Mouse (Mus musculus) heart, adult 11 months (tissue): ENCODE measurements around the gene Tmem208.
A peak's percentile ranks its signal among the peaks of the same experiment; 100 is the strongest.

Source experiments
- DNase-seq: peaks from one replicate; pipeline ENCODE4 v3.0.0; 2022

The Tmem208 gene

DNA sequence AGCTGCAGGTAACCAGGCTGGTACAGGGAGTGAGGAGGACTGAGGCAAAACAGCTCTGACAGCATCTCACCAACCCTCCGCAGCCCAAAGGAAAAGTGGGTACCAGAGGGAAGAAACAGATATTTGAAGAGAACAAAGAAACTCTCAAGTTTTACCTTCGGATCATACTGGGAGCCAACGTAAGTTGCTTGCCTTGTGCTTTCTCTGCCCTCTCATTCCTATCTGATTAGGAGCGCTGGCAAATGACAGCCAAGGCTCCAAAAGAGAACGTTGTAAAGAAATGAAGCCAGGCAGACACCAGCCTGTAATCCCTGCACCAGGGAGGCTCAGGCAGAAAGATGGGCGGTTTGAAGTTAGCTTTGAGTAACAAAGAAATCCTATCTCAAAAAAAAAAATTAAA, 814 bp downstream of the Tmem208 start:
- peak; percentile 75 for DNase-seq

DNA sequence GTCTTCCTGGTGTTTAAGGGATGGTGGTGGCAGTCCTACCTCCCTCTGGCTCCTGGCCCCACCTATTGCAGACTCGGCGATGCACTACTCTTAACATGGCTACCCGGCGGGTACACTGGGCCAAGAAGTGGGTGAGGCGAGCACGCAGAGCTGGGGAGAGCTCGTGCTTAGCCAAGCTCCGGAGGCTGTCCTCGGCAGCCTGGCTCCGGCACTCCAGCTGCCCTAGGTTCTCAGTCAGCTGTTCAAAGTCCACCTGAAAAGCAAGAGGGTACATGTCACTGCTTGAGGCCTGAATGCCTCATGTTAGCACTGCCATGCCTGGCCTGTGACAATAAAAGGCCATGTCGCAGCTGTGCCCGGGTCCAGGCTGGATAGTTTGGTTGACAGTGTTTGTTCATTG, 4.2 kb downstream of the Tmem208 start:
- DNase-seq, result no peak

DNA sequence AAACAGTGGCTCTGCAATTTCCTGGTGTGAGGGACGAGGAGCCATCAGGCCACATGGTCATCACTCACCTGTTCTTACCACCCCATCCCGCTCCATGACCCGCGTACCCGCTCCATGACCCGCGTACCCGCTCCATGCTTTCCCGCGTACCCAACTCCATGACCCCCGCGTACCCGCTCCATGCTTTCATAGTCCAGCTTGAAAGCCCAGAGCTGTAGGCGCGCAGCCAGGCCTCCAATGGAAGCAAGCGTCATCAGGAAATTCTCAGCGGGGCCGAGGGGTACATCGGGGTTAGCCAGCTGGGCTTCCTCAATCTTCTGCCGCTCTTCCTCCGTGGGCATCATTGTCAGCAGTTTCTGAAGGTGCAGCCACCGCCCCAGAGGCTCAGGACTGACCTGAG, 5.3 kb downstream of the Tmem208 start:
- peak; percentile 92 for DNase-seq

DNA sequence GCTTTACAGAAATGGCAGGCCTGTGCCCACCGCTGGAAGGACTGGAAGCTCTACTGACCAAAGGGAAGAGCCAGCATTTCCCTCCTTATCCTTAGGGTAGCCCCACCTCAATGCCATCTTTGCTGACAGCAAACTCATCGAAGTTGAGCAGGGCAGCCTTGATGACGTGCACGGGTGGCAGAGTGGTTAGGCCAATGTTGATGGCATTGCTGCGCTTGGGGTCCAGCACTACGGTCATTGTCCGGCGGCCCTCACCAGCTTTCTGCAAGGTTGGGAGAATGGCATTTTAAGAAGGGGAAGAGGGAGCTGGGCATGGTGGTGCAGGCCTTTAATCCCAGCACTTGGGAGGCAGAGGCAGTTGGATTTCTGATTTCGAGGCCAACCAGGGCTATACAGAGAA, 5.8 kb downstream of the Tmem208 start:
- peak; percentile 87 for DNase-seq

DNA sequence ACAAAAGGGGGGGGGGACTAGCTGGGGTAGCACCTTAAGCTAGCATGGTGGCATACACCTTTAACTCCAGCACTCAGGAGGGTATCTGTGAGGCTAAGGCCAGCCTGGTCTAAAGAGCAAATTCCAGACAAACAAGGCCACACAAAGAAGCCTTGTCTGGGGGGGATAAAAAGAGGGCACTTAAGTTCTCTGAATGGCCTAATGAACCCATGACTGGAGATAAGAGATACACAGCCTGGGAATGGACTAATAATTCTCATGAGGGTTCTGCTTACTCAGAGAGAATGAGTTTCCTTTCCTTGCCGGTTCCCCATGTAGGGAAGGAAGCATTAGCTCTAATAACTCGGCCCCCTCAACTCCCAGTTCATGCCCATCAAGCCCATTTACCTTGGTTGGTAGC, 6.4 kb downstream of the Tmem208 start:
- DNase-seq, result no peak

DNA sequence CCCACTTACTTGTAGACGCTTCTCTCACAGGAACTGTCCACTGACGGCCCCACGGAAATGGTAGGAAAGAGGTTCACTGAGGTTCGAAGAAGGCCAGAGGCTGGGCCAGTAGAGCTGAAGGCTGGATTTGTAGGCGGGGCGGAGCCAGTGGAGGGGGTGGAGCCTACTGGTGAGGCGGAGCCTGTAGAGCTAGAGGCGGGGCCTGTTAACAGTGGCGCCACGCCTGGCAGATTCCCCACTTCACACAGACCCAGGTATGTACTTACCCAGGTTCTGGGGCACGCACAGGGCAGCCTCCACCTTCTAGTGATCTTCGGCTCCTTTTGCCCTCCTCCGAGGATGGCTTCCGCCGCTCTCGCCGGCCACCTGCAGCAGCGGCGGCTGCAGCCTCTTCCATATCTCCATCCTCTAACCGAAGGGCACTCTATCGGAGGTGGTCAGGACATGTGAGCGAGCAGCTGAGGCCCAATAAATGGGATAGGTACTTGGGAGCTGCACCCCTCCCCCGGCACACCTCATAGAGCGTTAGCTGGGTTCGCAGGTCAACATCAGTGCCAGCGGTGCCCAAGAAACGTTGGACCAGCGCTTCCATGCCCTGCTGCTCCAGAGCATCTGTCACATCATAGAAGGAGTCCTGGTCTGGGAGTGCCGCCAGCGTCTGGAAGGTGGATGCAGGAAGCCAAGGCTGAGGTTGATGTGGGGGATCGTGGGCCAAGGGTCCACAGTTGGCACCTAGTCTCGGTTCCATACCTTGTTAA, 10.4 kb downstream of the Tmem208 start:
- peak; percentile 92 for DNase-seq

DNA sequence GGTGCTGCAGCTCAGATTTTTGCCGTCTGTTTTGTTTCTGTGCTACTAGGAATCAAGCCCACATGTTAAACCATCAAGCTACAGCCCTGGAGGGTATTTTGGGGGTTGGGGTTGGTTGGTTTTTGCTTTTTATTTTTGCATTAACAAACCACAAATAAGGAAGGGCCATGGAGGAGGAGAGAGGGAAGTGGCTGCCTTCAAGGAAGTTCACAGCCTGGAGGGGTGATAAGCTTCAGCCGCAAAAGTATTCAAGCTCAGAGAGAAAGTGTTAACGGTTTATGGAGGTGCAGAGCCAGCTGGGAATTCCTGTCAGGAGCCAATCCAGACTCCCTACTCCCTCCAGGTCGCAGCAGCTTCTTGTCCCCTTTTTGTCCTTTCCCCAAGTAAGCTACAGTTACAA, 12.8 kb downstream of the Tmem208 start:
- peak; percentile 87 for DNase-seq

DNA sequence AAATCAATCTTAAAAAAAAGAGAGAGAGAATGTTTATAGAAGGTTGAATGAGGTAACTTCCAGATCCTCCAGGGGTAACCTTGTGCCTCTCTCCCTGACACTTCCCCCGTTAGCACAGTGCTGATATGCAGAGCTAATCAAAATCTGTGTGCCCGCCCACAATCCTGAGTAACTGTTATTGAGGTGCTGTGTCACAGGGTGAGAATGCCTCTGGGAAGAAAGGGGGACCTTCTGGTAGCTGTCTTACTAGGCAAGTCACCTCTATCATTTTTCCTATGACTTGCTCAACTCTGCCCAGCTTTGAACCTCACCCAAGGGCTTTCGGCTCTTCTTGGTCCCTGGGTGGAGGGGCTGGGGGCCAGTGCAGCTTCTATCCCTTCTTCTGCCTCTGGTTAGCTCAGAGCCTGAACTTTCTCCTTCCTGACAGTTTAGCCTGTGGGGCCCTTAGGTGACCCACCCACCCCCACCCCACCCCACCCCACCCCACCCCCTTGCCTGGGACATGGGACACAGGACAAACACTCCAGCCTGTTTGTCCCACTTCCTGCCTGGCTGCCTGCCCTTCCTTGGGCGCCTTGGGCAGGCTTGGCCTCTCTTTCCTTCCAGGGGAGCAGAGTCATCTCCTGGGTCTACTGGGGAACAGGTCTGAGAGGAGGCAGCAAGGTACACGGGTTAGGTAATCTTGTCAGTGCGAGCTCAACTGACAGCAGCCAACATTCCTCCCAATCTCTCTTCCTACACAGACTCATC, 13.9 kb downstream of the Tmem208 start:
- DNase-seq, result peak; percentile 97

DNA sequence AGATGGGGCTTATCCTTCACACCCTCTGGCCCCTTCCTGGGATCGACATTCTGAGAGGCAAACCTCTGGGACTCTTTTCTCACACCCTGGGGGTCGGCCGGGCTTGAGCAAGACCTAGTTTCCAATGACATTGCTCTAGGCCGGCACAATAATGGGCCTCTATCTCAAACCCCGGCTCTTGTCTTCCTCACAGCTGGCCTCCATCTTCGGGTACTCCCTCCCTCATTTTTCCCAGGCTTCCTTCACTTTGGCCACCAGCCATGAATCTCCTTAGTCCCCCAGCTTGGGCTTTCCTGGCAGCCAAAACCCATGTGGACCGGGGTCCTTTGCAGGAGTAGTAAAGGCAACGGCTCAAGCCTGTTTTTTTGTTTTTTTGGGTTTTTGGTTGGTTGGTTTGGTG, 15.2 kb downstream of the Tmem208 start:
- DNase-seq, result peak; percentile 94

DNA sequence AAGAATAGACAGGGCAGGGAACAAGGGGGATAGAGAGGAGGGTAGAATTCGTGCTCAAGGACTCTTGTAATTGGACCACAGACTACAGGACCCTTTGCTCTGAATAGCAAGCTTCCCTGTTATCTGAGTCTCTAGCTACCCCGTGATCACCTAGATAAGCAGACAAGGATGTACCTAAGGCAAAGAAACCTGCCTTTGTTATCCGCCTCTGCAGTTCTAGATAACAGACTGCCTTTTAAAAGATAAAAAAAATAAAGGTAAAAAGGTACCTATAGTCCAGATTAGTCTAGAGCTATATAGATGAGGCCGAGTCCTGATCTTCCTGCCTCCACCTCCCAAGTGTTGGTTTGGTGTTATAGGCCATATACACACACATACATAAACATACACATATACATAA, 16.6 kb downstream of the Tmem208 start:
- DNase-seq, result no peak

DNA sequence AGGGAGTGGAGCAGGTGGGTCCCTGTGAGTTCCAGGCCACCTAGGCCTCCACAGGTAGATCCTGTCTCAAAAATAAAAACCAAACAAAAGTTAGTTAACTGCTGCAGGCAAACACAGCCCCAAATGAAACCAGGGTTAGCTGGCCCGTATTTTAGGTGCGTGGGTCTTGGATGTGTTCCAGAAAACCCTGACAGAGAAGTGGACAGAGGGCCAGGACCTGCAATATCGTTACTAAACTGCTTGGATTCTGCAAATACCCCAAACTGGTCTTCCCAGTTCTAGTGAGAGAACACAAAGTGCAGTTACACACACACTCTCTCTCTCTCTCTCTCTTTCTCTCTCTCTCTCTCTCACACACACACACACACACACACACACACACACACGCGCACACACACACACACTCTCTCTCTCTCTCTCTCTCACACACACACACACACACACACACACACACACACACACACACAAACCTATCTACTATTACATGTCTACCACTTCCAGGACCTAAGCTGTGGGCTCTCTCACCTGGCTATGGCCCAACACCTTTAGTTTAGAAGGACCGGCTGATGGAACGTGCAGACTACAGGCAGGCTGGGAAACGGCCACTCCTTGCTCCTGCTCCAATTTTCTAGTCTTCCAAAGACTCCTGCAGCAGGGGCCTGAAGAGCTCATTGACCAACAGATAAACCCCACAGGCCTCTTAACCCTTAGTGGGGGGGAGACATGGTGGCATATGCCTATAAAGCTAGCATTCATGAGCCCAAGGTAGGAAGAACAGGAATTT, 17.8 kb downstream of the Tmem208 start:
- no peak for DNase-seq

DNA sequence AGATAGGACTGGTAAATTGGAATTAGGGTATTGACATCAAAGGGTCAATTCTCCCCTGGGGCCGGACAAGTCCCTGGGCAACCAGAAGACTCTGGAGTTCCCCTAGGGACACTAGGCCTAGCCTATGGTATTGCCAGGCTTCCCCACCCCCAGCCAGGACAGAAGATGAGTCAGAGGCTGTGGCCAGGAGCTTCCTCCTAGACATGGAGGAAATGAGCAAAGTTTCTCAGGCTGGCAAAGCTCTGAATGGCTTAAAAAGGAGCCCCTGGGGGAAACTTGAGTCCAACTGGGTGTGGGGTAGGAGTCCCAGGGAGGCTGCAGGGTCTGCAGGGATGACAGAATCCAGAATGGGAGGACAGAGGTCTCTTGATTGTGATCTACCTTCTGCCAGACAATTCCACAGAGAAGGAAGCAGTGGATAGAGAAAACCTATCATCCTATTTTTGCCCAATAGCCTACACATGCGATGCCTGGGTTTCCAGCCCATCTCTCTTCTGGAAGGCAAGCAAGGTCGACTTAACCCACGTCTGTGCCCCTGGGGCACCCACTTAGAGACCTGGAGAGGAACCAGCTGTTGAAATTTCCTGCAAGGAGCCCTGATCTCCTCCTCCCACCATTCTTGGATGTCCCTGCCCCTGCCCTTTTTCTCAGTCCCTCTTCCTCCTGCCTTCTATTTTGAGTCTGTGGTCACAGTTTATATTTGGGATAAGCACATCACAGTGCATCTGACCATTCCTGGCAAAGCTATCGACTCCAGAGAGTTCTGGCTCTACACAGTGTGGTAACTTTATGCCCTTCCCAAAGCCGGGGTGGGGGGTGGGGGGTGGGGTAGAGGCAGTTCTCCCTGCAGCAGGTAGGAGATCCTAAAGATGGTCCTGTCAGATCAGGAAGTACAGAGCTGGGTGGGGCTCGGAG, 19.2 kb downstream of the Tmem208 start:
- DNase-seq, result peak; percentile 97

DNA sequence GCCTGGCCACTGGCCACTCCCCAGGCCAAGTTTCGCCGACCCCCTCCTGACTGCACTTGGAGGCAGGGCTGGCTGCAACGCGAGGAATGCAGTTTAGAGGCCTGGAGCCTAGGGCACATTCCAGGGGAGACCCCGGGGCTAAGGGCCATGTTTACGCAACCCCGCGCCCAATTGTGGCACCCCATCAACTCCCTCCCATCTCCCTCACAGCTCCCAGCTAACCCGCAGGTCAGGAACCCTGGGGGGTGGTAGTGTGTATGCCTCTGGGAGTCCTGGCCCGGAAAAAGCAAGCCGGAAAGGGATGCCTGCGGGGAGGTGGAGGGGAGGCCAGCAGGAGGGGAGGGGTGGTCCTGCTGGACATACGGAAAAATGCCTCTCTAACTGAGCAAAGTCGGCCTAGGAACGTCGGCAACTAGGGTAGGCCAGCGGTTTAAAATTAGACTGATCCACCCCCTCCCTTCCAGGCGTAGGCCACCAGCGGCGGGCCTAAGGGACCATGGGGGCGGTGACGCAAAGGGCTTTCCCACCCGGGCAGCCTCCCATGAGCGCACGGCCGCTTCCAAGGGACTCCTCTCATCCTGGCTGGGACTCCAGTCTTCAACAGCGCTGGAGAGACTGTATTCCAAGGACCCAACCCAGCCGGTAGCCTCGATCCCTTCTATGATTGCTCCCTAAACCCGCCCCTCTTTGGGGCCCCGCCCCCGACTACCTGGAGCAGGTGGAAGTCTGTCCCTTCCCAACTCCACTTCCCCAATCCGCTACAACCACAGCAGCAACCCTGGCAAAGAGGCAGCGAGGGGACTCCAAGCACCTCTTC, 20.7 kb downstream of the Tmem208 start:
- peak; percentile 99 for DNase-seq

DNA sequence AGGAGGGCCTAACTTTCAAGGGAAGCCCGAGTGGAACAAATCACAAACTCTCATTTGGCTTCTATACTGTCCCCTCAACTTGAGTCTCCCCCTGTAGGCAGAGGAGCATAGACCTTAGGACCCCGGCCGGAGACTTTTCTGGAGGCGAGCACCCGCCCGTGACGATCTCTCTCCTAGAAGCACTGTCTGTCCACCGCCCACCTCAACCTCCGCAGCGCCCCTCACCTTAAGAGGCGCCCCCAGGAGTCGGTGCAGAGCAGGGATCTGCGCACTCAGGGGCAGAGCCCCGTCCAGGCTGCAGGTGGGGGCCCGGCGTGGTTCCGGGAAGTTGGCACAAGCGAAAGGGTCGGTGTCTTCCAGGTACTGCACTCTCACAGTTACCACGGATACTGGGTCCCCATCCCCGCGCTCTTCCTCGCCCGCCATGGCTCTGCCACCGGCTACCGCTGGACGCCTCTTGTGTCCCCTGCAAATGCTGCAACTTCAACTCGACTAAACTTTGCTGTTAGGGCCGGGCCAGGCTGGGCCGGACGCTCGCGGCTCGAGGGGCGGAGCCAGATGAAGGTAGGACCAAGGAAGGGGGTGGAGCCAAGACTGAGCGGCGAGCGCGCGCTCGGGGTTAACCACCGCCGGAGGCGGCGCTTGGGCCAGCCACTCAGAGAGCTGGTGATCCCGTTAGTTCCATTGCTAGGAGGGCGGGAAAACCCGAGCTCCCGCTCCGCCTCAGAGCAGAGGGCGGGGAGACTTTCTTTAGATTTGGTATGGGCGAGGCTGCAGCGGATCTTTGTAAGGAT, 21.5 kb downstream of the Tmem208 start, which contains the start of gene Fhod1:
Gene Fhod1, minus strand, starts transcription at position 526 of the 794 bp plus-strand sequence.
- peak; percentile 100 for DNase-seq

DNA sequence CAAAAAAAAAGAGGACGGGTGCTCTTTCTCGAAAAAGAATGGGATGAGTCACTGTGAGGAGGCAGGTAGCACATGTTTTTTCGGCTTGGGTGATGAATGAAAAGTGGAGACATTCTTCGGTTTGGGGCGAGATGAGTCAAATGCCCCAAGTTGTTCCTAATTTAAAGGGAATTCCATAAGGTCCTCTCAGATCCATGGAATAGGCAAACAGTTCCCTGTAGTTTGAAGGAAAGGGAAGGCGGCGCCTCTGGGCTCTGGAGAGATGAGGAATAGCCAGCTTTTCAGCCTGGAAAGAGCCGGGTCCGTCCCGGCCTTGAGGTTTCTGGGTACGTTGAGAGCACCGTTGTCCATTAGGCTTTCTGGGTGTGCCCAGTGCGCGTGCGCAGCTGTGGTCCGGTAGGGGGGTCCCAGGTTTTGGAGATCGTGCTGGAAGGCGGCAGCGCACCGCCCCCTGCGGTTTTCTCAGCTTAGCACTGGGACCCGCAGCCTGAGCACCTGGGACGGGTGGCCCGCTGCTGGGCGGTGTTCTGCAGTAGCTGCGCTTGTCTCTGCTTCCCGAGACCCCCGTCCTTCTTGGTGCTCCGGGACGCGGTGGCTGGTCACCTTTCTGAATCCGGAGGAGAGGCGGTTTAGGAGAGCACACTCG, 22.4 kb downstream of the Tmem208 start, which contains the start of gene Slc9a5:
Gene Slc9a5, plus strand, starts transcription at position 394 of the 646 bp plus-strand sequence.
- DNase-seq, result peak; percentile 97

DNA sequence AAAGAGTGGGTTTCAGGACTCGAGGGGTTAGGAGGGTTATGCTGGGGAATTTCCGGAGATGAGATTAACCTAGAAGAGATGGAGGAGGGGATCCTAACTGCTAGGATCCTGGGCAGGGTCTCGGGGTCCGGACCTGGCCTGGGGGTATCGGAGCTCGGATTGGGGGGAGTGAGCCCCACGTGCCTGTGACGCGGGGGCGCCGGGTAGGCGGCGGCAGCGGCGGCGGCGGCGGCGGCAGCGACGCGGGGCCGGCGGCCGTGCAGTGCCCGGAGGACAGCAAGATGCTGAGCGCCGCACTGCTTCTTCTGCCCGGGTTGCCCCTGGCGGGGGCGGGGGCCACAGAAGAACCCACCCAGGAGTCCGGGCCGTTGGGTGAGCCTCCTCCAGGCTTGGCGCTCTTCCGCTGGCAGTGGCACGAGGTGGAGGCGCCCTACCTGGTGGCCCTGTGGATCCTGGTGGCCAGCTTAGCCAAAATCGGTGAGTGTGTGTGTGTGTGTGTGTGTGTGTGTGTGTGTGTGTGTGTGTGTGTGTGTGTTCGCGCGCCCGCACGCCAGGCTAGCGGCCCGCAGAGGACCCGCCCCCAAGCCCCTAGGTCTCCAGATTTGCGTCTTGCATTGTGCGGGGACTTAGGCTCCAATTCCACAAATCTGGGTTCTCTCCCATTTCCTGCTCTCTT, 23.1 kb downstream of the Tmem208 start:
- peak; percentile 95 for DNase-seq

DNA sequence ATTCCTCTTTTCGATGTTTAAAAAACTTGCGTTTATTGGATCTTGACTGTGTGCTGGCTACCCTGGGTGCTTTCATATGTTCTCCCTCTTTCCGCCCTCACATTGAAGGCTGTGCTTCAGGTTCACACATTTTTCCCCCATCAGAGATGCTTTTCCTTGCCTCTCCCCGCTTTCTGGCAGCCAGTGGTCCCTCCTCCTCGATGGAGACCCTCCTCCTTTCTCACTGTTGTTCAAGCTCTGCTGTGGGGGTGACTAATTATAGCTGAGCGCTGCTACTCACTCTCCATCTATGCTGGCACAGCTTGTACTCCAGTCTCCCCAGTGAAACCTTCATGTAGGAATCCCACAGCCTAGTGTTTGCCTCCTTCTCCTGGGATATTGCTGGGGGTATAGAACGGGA, 24.0 kb downstream of the Tmem208 start:
- no peak for DNase-seq

DNA sequence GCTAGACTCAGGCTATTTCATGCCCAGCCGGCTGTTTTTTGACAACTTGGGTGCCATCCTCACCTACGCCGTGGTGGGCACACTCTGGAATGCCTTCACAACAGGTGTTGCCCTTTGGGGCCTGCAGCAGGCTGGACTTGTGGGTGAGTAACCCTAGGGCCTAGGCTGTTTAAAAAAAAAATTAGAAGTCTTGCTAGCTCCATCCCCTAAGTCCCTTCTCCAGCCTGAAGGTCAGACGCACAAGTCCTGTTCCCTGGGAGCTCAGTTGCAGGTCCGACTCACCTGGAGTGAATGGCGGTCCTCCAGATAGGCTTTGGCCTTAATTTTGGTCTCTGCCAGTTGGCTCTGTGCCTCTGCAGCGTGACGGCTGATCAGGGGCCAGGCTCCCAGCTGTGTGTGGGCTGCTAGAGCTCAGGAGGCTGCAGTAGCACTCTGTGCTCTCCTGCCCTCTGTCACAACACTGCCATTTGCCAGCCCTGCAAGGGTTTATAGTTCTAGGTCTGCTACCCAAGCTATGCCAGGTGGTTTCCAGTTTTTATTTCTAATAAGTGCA, 27.5 kb downstream of the Tmem208 start:
- peak; percentile 91 for DNase-seq

DNA sequence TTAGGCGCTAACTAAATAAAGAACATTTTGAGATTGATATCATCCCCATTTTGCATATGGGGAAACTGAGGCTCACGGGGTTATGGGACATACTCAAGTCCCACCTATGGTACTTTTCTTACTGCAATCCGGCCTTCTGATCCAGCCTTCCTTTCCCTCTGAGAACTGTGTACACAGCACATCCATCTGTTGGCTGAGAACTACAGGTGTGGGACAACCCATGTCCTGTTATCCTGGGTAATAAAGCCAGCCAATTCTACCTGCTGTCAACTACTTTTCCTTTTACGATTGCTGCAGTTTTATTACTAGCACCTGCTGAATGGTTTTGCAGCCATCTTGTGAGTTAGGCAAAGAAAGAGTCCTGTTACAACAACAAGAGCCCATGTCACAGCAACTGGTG, 28.4 kb downstream of the Tmem208 start:
- no peak for DNase-seq
